Mouse (Mus musculus) midbrain, postnatal 0 days (tissue): ENCODE results near the gene Mif4gd. TPM values are rescaled to one million over a fixed set of nuclear protein-coding genes. Genes with fewer than 3 reads are reported as not detected.

Experiments used
- ATAC-seq: fragments of 200-750 bp; cut with Nextera tagmentation; 2 replicates; pipeline ENCODE4 v1.8.0; 2017; ENCODE audit warnings: moderate number of reproducible peaks, mild to moderate bottlenecking, moderate TSS enrichment, moderate library complexity; ENCODE audit not compliant: low FRiP score
- DNase-seq: peaks from one replicate; pipeline ENCODE4 v3.0.0-alpha.2; 2015; ENCODE audit warnings: low spot score
- H3K27ac ChIP-seq: fragments of 300-500 bp; sonication (generic); 2 replicates; pipeline ENCODE4 v1.5.1; 2014; ENCODE audit warnings: low read depth, mild to moderate bottlenecking, low read length, mixed read lengths
- H3K27me3 ChIP-seq: fragments of 300-500 bp; sonication (generic); 2 replicates; pipeline ENCODE4 v1.6.1; 2014; ENCODE audit warnings: low read length, control low read depth, mixed read lengths; ENCODE audit not compliant: insufficient read depth
- H3K36me3 ChIP-seq: fragments of 300-500 bp; sonication (generic); 2 replicates; pipeline ENCODE4 v1.6.1; 2014; ENCODE audit warnings: low read length, control low read depth, mixed read lengths; ENCODE audit not compliant: insufficient read depth
- H3K4me1 ChIP-seq: fragments of 300-500 bp; sonication (generic); 2 replicates; pipeline ENCODE4 v1.6.1; 2014; ENCODE audit warnings: mild to moderate bottlenecking, control low read depth, antibody characterized with exemption, low read length, mixed read lengths; ENCODE audit not compliant: insufficient read depth
- H3K4me2 ChIP-seq: fragments of 300-500 bp; sonication (generic); 2 replicates; pipeline ENCODE4 v1.6.1; 2014; ENCODE audit warnings: low read depth, mild to moderate bottlenecking, low read length, mixed read lengths; ENCODE audit not compliant: poor library complexity, severe bottlenecking
- H3K4me3 ChIP-seq: fragments of 300-500 bp; sonication (generic); 2 replicates; pipeline ENCODE4 v1.5.1; 2014; ENCODE audit warnings: low read depth, mild to moderate bottlenecking, low read length, moderate library complexity
- H3K9ac ChIP-seq: fragments of 300-500 bp; sonication (generic); replicated peaks from 2 replicates; pipeline ENCODE4 v1.6.1; 2014; ENCODE audit warnings: mild to moderate bottlenecking, low read length, moderate library complexity, mixed read lengths; ENCODE audit not compliant: poor library complexity, severe bottlenecking
- H3K9me3 ChIP-seq: fragments of 300-500 bp; sonication (generic); 2 replicates; pipeline ENCODE4 v1.6.1; 2016; ENCODE audit warnings: low read length, control low read depth
- CTCF ChIP-seq: IDR thresholded peaks from 2 replicates; pipeline ENCODE4 v1.5.1; 2016; ENCODE audit warnings: antibody characterized with exemption, mild to moderate bottlenecking
- WGBS: fragments of 180-500 bp; shearing (Covaris S2); extraction: QIAGEN DNeasy Blood & Tissue Kit; methylation state at CpG from one replicate; pipeline ENCODE4 v1.1.7; 2014; 5-methylcytosine and 5-hydroxymethylcytosine counted together
- polyA plus RNA-seq: library from polyadenylated mRNA; unstranded; fragments of >200 nt; fragmentation: Nextera tagmentation; extraction: Ambion mirVana; gene quantifications from 2 replicates; pipeline ENCODE4 v1.2.1, GENCODE M21; 2015
- total RNA-seq: library from RNA; depleted of rRNA; stranded (reverse); fragments of >200 nt; gene quantifications from 2 replicates; pipeline ENCODE4 v1.2.3, GENCODE M21; 2014

Mif4gd gene
- total and polyA plus RNA-seq, 2 experiments from 2014 or later = 13.7 to 15.7 TPM

GRCm38 (mm10) chr11:115627705-115628464 is 15.1 kb upstream of the Mif4gd start, which contains the start of gene Slc25a19:
TSS of gene Slc25a19 (minus strand) at chr11:115628295.
- peak; percentile 100 for DNase-seq
- peak within 1 kb of the TSS; percentile 71 for H3K4me3 ChIP-seq
- TF ChIP-seq CTCF = no peak
- no peaks in the 10 kb centered on the region for H3K27me3 ChIP-seq
- under 1% methylated on average over 47 of the region's 47 CpGs for WGBS
- peak within 1 kb of the TSS; percentile 51 for H3K27ac ChIP-seq
- peaks cover 4% of the 10 kb centered on the region for H3K4me1 ChIP-seq
- no peaks in the 10 kb centered on the region for H3K9me3 ChIP-seq
- peak; percentile 99 for ATAC-seq
- H3K36me3 ChIP-seq = peaks cover 2% of the 10 kb centered on the region
- H3K9ac ChIP-seq = peak within 1 kb of the TSS; percentile 70
- H3K4me2 ChIP-seq = peak within 1 kb of the TSS; percentile 82

- Histone ChIP-seq H3K9ac (peak overlapping the region; percentile 70), H3K27me3 (no peaks in the 10 kb centered on the region), H3K9me3 (no peaks in the 10 kb centered on the region), H3K4me3 (peak overlapping the region; percentile 71), H3K36me3 (peaks cover 10% of the 10 kb centered on the region), H3K4me2 (peak overlapping the region; percentile 82), H3K4me1 (peaks cover 4% of the 10 kb centered on the region), H3K27ac (no peak overlapping the region)
- ATAC-seq (no peak), DNase-seq (no peak)
- no peak for TF ChIP-seq CTCF
- WGBS = 56% methylated on average over 11 of the region's 11 CpGs
Measured at GRCm38 (mm10) chr11:115626824-115627616, 14.3 kb upstream of the Mif4gd start.

DNA sequence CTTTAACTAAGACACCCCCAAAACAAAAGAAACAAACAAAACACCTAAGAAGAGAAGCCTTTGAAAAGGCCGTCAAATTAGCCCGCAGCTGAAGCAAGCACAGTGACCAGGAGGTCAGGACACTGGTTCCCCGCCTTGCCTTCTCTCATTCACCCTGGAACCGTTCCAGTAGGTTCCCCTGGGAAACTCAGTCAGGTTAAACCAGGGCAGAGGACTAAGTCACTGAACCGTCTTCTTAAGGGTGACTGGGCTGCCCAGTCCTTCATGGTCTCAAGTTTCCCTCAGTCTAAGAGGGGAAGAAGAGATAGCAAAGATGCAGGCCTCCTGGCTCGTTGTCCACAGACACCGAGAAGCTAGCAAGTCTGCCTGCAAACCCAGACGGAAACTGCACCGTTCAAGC is 13.1 kb upstream of the Mif4gd start:
- TF ChIP-seq CTCF = no peak
- ATAC-seq = no peak

DNA sequence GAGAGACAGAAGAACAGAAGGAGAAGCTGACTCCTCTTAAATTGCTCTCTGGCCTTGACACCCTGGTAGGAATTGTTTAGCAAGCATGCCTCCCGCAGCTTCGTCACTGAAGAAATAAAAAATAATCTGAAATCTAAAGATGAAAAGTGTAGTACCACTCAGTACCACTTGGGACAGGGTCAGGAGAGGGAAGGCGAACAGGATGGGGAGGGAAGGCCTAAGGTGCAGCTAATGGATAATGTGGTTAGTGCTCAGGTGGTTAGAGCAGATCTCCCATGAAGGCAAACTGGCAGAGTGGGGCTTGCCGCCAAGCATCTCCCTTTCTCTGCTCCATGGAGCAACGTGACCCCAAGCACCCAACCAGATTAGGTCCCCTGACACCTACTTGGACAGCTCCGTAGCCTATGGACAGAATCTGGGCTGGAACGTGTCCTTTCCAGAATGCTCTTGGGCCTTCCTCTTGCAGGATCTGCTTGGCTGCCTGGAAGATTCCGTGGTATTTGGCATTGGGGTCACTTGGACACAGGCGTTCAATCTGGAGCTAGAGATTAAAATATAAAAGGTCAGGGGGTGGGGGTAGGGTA is 10.8 kb upstream of the Mif4gd start:
- H3K27me3 ChIP-seq = no peaks in the 10 kb centered on the region
- no peaks in the 10 kb centered on the region for H3K9me3 ChIP-seq
- no peak overlapping the region for H3K4me3 ChIP-seq
- H3K36me3 ChIP-seq = peaks cover 21% of the 10 kb centered on the region
- peaks cover 4% of the 10 kb centered on the region for H3K4me1 ChIP-seq
- no peak overlapping the region for H3K4me2 ChIP-seq
- TF ChIP-seq CTCF = peak; percentile 66
- WGBS = 76% methylated on average over 9 of the region's 9 CpGs
- ATAC-seq (no peak), DNase-seq (no peak)
- no peak overlapping the region for H3K9ac ChIP-seq
- H3K27ac ChIP-seq = no peak overlapping the region

More for the DNA sequence above, 13.1 kb upstream of the Mif4gd start:
- Histone ChIP-seq H3K4me1 (peaks cover 4% of the 10 kb centered on the region), H3K4me3 (no peak overlapping the region), H3K36me3 (peaks cover 10% of the 10 kb centered on the region), H3K9ac (no peak overlapping the region), H3K27me3 (no peaks in the 10 kb centered on the region), H3K9me3 (no peaks in the 10 kb centered on the region), H3K27ac (no peak overlapping the region), H3K4me2 (no peak overlapping the region)
- DNase-seq = no peak
- WGBS = 84% methylated on average over 9 of the region's 9 CpGs

GRCm38 (mm10) chr11:115619949-115620348 is 7.2 kb upstream of the Mif4gd start:
- ATAC-seq (no peak), DNase-seq (no peak)
- WGBS = 94% methylated on average over 7 of the region's 7 CpGs
- H3K9ac ChIP-seq = no peak overlapping the region
- H3K4me3 ChIP-seq = no peak overlapping the region
- H3K27ac ChIP-seq = no peak overlapping the region
- no peaks in the 10 kb centered on the region for H3K9me3 ChIP-seq
- TF ChIP-seq CTCF = no peak
- no peaks in the 10 kb centered on the region for H3K4me1 ChIP-seq
- no peaks in the 10 kb centered on the region for H3K27me3 ChIP-seq
- no peak overlapping the region for H3K4me2 ChIP-seq
- peaks cover 31% of the 10 kb centered on the region for H3K36me3 ChIP-seq
